Mouse (Mus musculus) ES-E14 (cell line): Measurements from ENCODE around the gene Rnf145. TPM values are rescaled to one million over a fixed set of nuclear protein-coding genes. Genes with fewer than 3 reads are reported as not detected.

Experiments used
- DNase-seq: peaks from one replicate; pipeline ENCODE4 v3.0.0-alpha.2; 2013; ENCODE audit warnings: low read depth, low spot score
- H3K27ac ChIP-seq: 2 replicates; pipeline ENCODE4 v1.5.1; 2012; ENCODE audit warnings: low read depth, mild to moderate bottlenecking, low read length, moderate library complexity, mixed read lengths; ENCODE audit not compliant: poor library complexity, insufficient read depth, severe bottlenecking
- H3K36me3 ChIP-seq: 2 replicates; pipeline ENCODE4 v1.6.1; 2012; ENCODE audit warnings: mild to moderate bottlenecking, low read length, moderate library complexity, mixed read lengths; ENCODE audit not compliant: control insufficient read depth, poor library complexity, insufficient read depth, severe bottlenecking
- H3K4me1 ChIP-seq, 2 experiments: fragments of 150-350 bp in 1 of 2; sonication (generic) in 1 of 2; 2 replicates each; pipeline ENCODE4 v1.6.1; 2012; ENCODE audit warnings: low read length in 2 of 2, mild to moderate bottlenecking in 1 of 2, mixed read lengths in 1 of 2; ENCODE audit not compliant: control insufficient read depth in 2 of 2, insufficient read depth in 2 of 2, poor library complexity in 1 of 2
- H3K4me3 ChIP-seq, 2 experiments: fragments of 150-350 bp in 1 of 2; sonication (generic) in 1 of 2; 2 replicates each; pipeline ENCODE4 v1.5.1; 2012; ENCODE audit warnings: low read length in 2 of 2, low read depth in 1 of 2, mild to moderate bottlenecking in 1 of 2, mixed read lengths in 1 of 2; ENCODE audit not compliant: insufficient read depth in 1 of 2, poor library complexity in 1 of 2, severe bottlenecking in 1 of 2
- H3K9ac ChIP-seq: 2 replicates; pipeline ENCODE4 v1.6.1; 2012; ENCODE audit warnings: low read depth, mild to moderate bottlenecking, low read length, mixed read lengths; ENCODE audit not compliant: poor library complexity, insufficient read depth, severe bottlenecking
- H3K9me3 ChIP-seq: fragments of 150-350 bp; sonication (generic); 2 replicates; pipeline ENCODE4 v1.6.1; 2012; ENCODE audit warnings: low read depth, mild to moderate bottlenecking, low read length; ENCODE audit not compliant: control insufficient read depth, insufficient read depth
- CHD2 ChIP-seq: IDR thresholded peaks from 2 replicates; pipeline ENCODE4 v1.6.1; 2014; ENCODE audit warnings: mild to moderate bottlenecking, low read depth, low read length, inconsistent platforms
- HCFC1 ChIP-seq: IDR thresholded peaks from 2 replicates; pipeline ENCODE4 v1.6.1; 2012; ENCODE audit warnings: low read length, inconsistent platforms, borderline replicate concordance; ENCODE audit not compliant: insufficient read depth
- MAFK ChIP-seq: IDR thresholded peaks from 2 replicates; pipeline ENCODE4 v1.6.1; 2014; ENCODE audit warnings: mild to moderate bottlenecking, low read depth, low read length, inconsistent platforms; ENCODE audit not compliant: insufficient read depth
- ZC3H11A ChIP-seq: IDR thresholded peaks from 2 replicates; pipeline ENCODE4 v1.6.1; 2012; ENCODE audit warnings: low read depth, mild to moderate bottlenecking, inconsistent platforms, low read length, borderline replicate concordance
- ZNF384 ChIP-seq: IDR thresholded peaks from 2 replicates; pipeline ENCODE4 v1.6.1; 2012; ENCODE audit warnings: low read depth, low read length, inconsistent platforms
- in situ Hi-C, 2 experiments: fragments of 600-800 bp; cut with MboI; formaldehyde crosslinking; loops; one replicate each; pipeline ENCODE4 v1.15.1; 2025; ENCODE audit warnings: low sequenced_read_pairs in 2 of 2, inconsistent platforms in 1 of 2; ENCODE audit not compliant: unreplicated experiment in 2 of 2
- total RNA-seq: library from RNA; depleted of rRNA; stranded (reverse); fragments of 300-350 nt; gene quantifications from 2 replicates; pipeline ENCODE4 v1.2.3, GENCODE M21; 2012; rRNA removed

The Rnf145 gene
- total RNA-seq, 1 experiment = 94.4 TPM

DNA sequence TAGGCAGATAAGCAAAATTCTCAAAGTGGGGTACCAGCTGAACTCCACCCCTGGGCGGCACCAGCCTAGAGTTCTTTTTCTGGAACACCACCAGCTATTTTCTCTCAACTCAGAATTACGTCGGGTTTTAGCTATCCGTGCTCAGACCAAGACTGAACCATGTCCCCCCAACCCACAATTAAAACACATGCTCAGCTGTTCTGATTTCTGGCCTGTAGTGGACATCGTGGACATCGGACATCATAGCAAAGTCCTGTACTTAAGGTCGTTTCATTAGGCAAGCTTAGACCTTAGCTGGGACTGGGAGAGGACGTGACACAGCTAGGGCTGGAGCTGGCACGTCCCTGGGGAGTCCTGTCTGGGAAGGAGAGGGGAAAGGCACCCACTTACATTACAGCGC, 93.4 kb downstream of the Rnf145 start:
- Histone ChIP-seq H3K36me3 (no peaks in the 10 kb centered on the region), H3K4me3 (no peak overlapping the region), H3K27ac (no peak overlapping the region), H3K9me3 (no peaks in the 10 kb centered on the region), H3K4me1 (peaks cover 0 to 7% of the 10 kb centered on the region in 2 experiments; a peak in 2 of 4 replicates), H3K9ac (no peak overlapping the region)
- in situ Hi-C loops = loop anchor here (5.0 kb wide), 2 partner anchors 395 to 400 kb away; no protein-coding TSS in a partner anchor
- no peak for DNase-seq
- no peak for TF ChIP-seq HCFC1
- TF ChIP-seq MAFK = no peak
- no peak for TF ChIP-seq CHD2

DNA sequence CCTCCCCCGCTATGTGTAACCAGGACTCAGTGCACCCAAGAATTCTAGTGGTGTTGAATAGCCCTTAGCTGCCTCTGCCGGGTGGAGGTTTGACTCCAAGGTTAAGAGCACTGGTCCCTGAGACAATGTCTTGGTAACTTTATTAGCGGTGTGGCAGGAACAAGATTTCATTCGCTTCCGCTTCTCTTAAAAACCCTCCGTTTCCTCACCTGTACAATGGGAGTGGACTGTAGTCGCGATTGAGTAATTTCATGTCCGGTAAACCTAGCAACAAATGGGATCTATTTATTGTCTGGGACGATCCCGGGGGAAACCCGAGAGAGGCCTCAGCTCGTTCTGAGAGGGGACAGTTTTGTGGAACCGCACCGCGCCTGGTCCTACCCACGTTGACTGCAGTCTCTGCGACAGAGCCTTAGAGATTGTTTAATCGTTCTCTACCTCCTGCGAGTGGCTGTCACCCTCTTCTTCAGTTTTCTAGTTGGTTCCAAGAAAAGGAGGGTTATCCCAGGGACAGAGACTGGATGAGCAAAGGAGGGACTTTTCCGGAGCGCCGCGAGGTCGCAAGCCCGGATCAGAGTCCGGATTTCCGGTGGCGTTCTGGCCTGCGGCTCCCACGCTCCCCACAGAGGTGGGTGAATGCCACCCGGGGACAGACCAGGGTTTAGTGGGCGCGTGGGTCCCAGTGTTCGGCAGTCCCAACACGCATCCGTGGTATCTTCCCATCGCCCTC, 94.1 kb downstream of the Rnf145 start:
- H3K4me1 ChIP-seq = peaks cover 0 to 7% of the 10 kb centered on the region in 2 experiments; a peak in 2 of 4 replicates
- H3K36me3 ChIP-seq = no peaks in the 10 kb centered on the region
- in situ Hi-C loops = loop anchor here (5.0 kb wide), 2 partner anchors 394 to 399 kb away; no protein-coding TSS in a partner anchor
- no peak for TF ChIP-seq ZNF384
- no peak for TF ChIP-seq ZC3H11A
- TF ChIP-seq HCFC1 = no peak
- TF ChIP-seq MAFK = no peak
- H3K9ac ChIP-seq = 0 out of 2 replicates have a peak overlapping the region, but pooled peaks have one; percentile 22
- peak overlapping the region; percentile 45 to 56; a peak in 3 of 4 replicates for H3K4me3 ChIP-seq
- H3K9me3 ChIP-seq = no peaks in the 10 kb centered on the region
- no peak overlapping the region for H3K27ac ChIP-seq
- DNase-seq = no peak

DNA sequence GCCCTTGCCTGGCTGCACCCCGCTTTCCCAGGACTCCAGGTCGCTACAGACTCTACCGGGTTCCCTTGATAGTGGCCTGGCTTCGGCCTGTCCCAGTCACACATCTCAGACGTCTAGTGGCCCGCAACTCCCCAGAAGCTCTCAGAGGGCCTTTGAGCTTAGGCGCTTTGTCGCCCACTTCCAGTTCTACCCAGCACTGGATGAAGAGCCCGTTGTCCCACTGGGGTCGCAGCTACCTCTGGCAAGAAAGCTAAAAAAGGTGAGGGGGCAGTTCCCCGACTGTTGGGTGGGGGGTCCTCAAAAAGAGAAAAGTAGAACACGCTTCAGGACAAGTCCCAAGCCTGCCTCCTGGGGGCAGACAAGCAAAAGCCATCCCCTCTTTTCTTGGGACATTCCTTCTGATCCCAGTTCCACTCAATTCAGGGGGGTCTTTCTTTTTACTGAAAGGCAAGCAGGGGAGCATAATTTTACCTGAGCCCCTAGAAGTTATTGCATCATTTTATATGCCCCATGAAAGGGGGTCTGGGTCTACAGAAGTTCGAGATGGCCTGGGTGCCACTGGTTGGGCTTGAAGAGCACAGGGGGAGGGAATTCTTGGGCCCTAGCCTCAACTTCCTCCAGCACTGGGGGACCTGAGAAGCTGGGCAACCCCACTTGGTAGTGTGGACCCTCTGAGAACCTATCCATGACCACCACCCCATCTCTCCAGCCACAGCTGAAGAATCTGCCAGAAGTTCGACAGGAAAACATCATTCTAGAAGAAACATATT, 94.8 kb downstream of the Rnf145 start:
- H3K4me1 ChIP-seq = peaks cover 0 to 7% of the 10 kb centered on the region in 2 experiments; a peak in 2 of 4 replicates
- TF ChIP-seq CHD2 = no peak
- TF ChIP-seq ZNF384 = no peak
- no peak for TF ChIP-seq ZC3H11A
- TF ChIP-seq HCFC1 = no peak
- no peak for TF ChIP-seq MAFK
- DNase-seq = no peak
- H3K9me3 ChIP-seq = no peaks in the 10 kb centered on the region
- H3K27ac ChIP-seq = no peak overlapping the region
- no peaks in the 10 kb centered on the region for H3K36me3 ChIP-seq
- peak overlapping the region; percentile 45 to 56; a peak in 3 of 4 replicates for H3K4me3 ChIP-seq
- in situ Hi-C loops = loop anchor here (5.0 kb wide), 2 partner anchors 394 to 399 kb away; no protein-coding TSS in a partner anchor
- H3K9ac ChIP-seq = 0 out of 2 replicates have a peak overlapping the region, but pooled peaks have one; percentile 22

Other genes starting within 250 kb of the Rnf145 start
- not detected in 2 replicates for gene Il12b, start 118.9 kb upstream of the Rnf145 start, total RNA-seq
- gene Ublcp1, start 48.5 kb upstream of the Rnf145 start, total RNA-seq = 22.2 and 22.3 TPM in 2 replicates
- 1.6 and 3.2 TPM in 2 replicates for gene Ebf1, start 98.4 kb downstream of the Rnf145 start, total RNA-seq